Mouse (Mus musculus) forebrain, embryonic 13.5 days (tissue): ENCODE data around the gene BC035044. TPM values are rescaled to one million over a fixed set of nuclear protein-coding genes. Genes with fewer than 3 reads are reported as not detected.
A peak's percentile ranks its signal among the peaks of the same experiment; 100 is the strongest.
"Not testable (repeated sequence)": the region's sequence is repeated elsewhere in the genome, so short reads cannot be mapped to it uniquely, and the experiment has no call there.

Experiments used
- ATAC-seq: fragments of 200-750 bp; cut with Nextera tagmentation; 2 replicates; pipeline ENCODE4 v1.8.0; 2017
- H3K27ac ChIP-seq: fragments of 300-500 bp; sonication (generic); 2 replicates; pipeline ENCODE4 v1.5.1; 2015; ENCODE audit warnings: inconsistent platforms, mild to moderate bottlenecking, moderate library complexity
- H3K27me3 ChIP-seq: fragments of 300-500 bp; sonication (generic); 2 replicates; pipeline ENCODE4 v1.6.1; 2015; ENCODE audit warnings: mild to moderate bottlenecking, inconsistent platforms
- H3K36me3 ChIP-seq: fragments of 300-500 bp; sonication (generic); 2 replicates; pipeline ENCODE4 v1.6.1; 2015; ENCODE audit warnings: mild to moderate bottlenecking, inconsistent platforms; ENCODE audit not compliant: poor library complexity, severe bottlenecking
- H3K4me1 ChIP-seq: fragments of 300-500 bp; sonication (generic); 2 replicates; pipeline ENCODE4 v1.6.1; 2015; ENCODE audit warnings: inconsistent platforms
- H3K4me2 ChIP-seq: fragments of 300-500 bp; sonication (generic); 2 replicates; pipeline ENCODE4 v1.6.1; 2015; ENCODE audit warnings: inconsistent platforms, mild to moderate bottlenecking, moderate library complexity
- H3K4me3 ChIP-seq: fragments of 300-500 bp; sonication (generic); 2 replicates; pipeline ENCODE4 v1.5.1; 2015; ENCODE audit warnings: mild to moderate bottlenecking, inconsistent platforms
- H3K9ac ChIP-seq: fragments of 300-500 bp; sonication (generic); 2 replicates; pipeline ENCODE4 v1.6.1; 2015; ENCODE audit warnings: mild to moderate bottlenecking, inconsistent platforms
- H3K9me3 ChIP-seq: fragments of 300-500 bp; sonication (generic); replicated peaks from 2 replicates; pipeline ENCODE4 v1.6.1; 2016; ENCODE audit warnings: inconsistent platforms
- WGBS: fragments of 180-500 bp; shearing (Covaris S2); methylation state at CpG from one replicate; pipeline ENCODE4 v1.1.7; 2015; 5-methylcytosine and 5-hydroxymethylcytosine counted together
- polyA plus RNA-seq: library from polyadenylated mRNA; unstranded; fragments of >200 nt; fragmentation: Nextera tagmentation; extraction: Ambion mirVana; gene quantifications from 2 replicates; pipeline ENCODE4 v1.2.1, GENCODE M21; 2015

Gene BC035044
- polyA plus RNA-seq, 1 experiment from 2014 or later, result 0.17 TPM

- peaks cover 17% of the 10 kb centered on the region for H3K4me1 ChIP-seq
- H3K9ac ChIP-seq, result no peak overlapping the region
- 60% methylated on average over 8 of the region's 9 CpGs for WGBS
- no peak for ATAC-seq
- H3K9me3 ChIP-seq, result no peaks in the 10 kb centered on the region
- no peak overlapping the region for H3K27ac ChIP-seq
- H3K27me3 ChIP-seq, result no peaks in the 10 kb centered on the region
- H3K4me2 ChIP-seq, result no peak overlapping the region
- no peaks in the 10 kb centered on the region for H3K36me3 ChIP-seq
- H3K4me3 ChIP-seq, result no peak overlapping the region
These were observed 44.9 kb downstream of the BC035044 start for GRCm38 (mm10) chr6:128845998-128846542.

- H3K9me3 ChIP-seq, result no peaks in the 10 kb centered on the region
- no peak for ATAC-seq
- H3K27me3 ChIP-seq, result no peaks in the 10 kb centered on the region
- no peak overlapping the region for H3K27ac ChIP-seq
- no peak overlapping the region for H3K9ac ChIP-seq
- H3K4me1 ChIP-seq, result peaks cover 17% of the 10 kb centered on the region
- 28% methylated on average over 7 of the region's 7 CpGs for WGBS
- peak overlapping the region; percentile 14; the same call in 1 of the 2 replicates for H3K4me3 ChIP-seq
- no peaks in the 10 kb centered on the region for H3K36me3 ChIP-seq
- peak overlapping the region; percentile 25; the same call in 1 of the 2 replicates for H3K4me2 ChIP-seq
These were observed 45.5 kb downstream of the BC035044 start for GRCm38 (mm10) chr6:128845319-128845979.

GRCm38 (mm10) chr6:128844586-128845080, 46.3 kb downstream of the BC035044 start:
- 56% methylated on average over 5 of the region's 5 CpGs for WGBS
- Histone ChIP-seq H3K27ac (no peak overlapping the region), H3K4me1 (peaks cover 22% of the 10 kb centered on the region), H3K4me2 (peak overlapping the region; percentile 74), H3K36me3 (no peaks in the 10 kb centered on the region), H3K9ac (0 out of 2 replicates have a peak overlapping the region, but pooled peaks have one; percentile 78), H3K4me3 (no peak overlapping the region), H3K27me3 (no peaks in the 10 kb centered on the region), H3K9me3 (no peaks in the 10 kb centered on the region)
- no peak for ATAC-seq

- H3K36me3 ChIP-seq, result no peaks in the 10 kb centered on the region
- no peak for ATAC-seq
- H3K27me3 ChIP-seq, result no peaks in the 10 kb centered on the region
- peaks cover 24% of the 10 kb centered on the region for H3K4me1 ChIP-seq
- peak overlapping the region; percentile 74 for H3K4me2 ChIP-seq
- 33% methylated on average over 8 of the region's 8 CpGs for WGBS
- no peaks in the 10 kb centered on the region for H3K9me3 ChIP-seq
- H3K9ac ChIP-seq, result peak overlapping the region; percentile 78
- peak overlapping the region; percentile 75 for H3K4me3 ChIP-seq
- no peak overlapping the region for H3K27ac ChIP-seq
These were observed 46.8 kb downstream of the BC035044 start for GRCm38 (mm10) chr6:128844131-128844530.

GRCm38 (mm10) chr6:128843479-128843992, 47.4 kb downstream of the BC035044 start:
- Histone ChIP-seq H3K4me3 (peak overlapping the region; percentile 75), H3K9me3 (no peaks in the 10 kb centered on the region), H3K9ac (peak overlapping the region; percentile 78), H3K4me1 (peaks cover 24% of the 10 kb centered on the region), H3K4me2 (peak overlapping the region; percentile 74), H3K27me3 (no peaks in the 10 kb centered on the region), H3K36me3 (no peaks in the 10 kb centered on the region), H3K27ac (peak overlapping the region; percentile 91)
- peak; percentile 53 for ATAC-seq
- WGBS, result under 1% methylated on average over 22 of the region's 22 CpGs

GRCm38 (mm10) chr6:128842945-128843478, 47.9 kb downstream of the BC035044 start:
- peak; percentile 82 for ATAC-seq
- under 1% methylated on average over 44 of the region's 44 CpGs for WGBS

GRCm38 (mm10) chr6:128842356-128842944, 48.5 kb downstream of the BC035044 start:
- Histone ChIP-seq H3K9me3 (no peaks in the 10 kb centered on the region), H3K27ac (peak overlapping the region; percentile 91), H3K36me3 (no peaks in the 10 kb centered on the region), H3K4me1 (peaks cover 25% of the 10 kb centered on the region), H3K4me3 (peak overlapping the region; percentile 75), H3K4me2 (peak overlapping the region; percentile 74), H3K27me3 (no peaks in the 10 kb centered on the region), H3K9ac (peak overlapping the region; percentile 78)
- under 1% methylated on average over 20 of the region's 20 CpGs for WGBS
- no peak for ATAC-seq

More at GRCm38 (mm10) chr6:128842945-128843478, 47.9 kb downstream of the BC035044 start:
- Histone ChIP-seq H3K36me3 (no peaks in the 10 kb centered on the region), H3K27me3 (no peaks in the 10 kb centered on the region), H3K4me3 (peak overlapping the region; percentile 75), H3K4me2 (peak overlapping the region; percentile 74), H3K9ac (peak overlapping the region; percentile 78), H3K27ac (peak overlapping the region; percentile 91), H3K9me3 (no peaks in the 10 kb centered on the region), H3K4me1 (peaks cover 24% of the 10 kb centered on the region)

- WGBS, result 38% methylated on average over 4 of the region's 4 CpGs
- Histone ChIP-seq H3K27me3 (no peaks in the 10 kb centered on the region), H3K4me1 (peaks cover 31% of the 10 kb centered on the region), H3K4me3 (peak overlapping the region; percentile 75), H3K27ac (no peak overlapping the region), H3K36me3 (no peaks in the 10 kb centered on the region), H3K9me3 (no peaks in the 10 kb centered on the region), H3K4me2 (peak overlapping the region; percentile 74), H3K9ac (peak overlapping the region; percentile 78; the same call in 1 of the 2 replicates)
- ATAC-seq, result no peak
These were observed 49.4 kb downstream of the BC035044 start for GRCm38 (mm10) chr6:128841327-128842089.

GRCm38 (mm10) chr6:128840669-128841068, 50.3 kb downstream of the BC035044 start:
- ATAC-seq, H3K4me3 ChIP-seq, H3K27me3 ChIP-seq, H3K9me3 ChIP-seq, H3K27ac ChIP-seq, H3K9ac ChIP-seq, H3K4me2 ChIP-seq, H3K36me3 ChIP-seq: not testable (repeated sequence)
- peaks cover 31% of the 10 kb centered on the region for H3K4me1 ChIP-seq
- 82% methylated on average over 3 of the region's 3 CpGs for WGBS

GRCm38 (mm10) chr6:128839921-128840320, 51.0 kb downstream of the BC035044 start:
- Histone ChIP-seq H3K9me3 (no peaks in the 10 kb centered on the region), H3K4me3 (peak overlapping the region; percentile 79), H3K36me3 (no peaks in the 10 kb centered on the region), H3K4me1 (peaks cover 31% of the 10 kb centered on the region), H3K9ac (no peak overlapping the region), H3K4me2 (peak overlapping the region; percentile 65), H3K27ac (no peak overlapping the region), H3K27me3 (no peaks in the 10 kb centered on the region)
- ATAC-seq, result no peak
- 80% methylated on average over 7 of the region's 7 CpGs for WGBS

- Histone ChIP-seq H3K9me3 (no peaks in the 10 kb centered on the region), H3K9ac (peak overlapping the region; percentile 62), H3K36me3 (no peaks in the 10 kb centered on the region), H3K4me2 (peak overlapping the region; percentile 65), H3K4me3 (peak overlapping the region; percentile 79), H3K27ac (peak overlapping the region; percentile 74), H3K27me3 (no peaks in the 10 kb centered on the region), H3K4me1 (peaks cover 27% of the 10 kb centered on the region)
- peak; percentile 4 for ATAC-seq
- under 1% methylated on average over 17 of the region's 17 CpGs for WGBS
These were observed 51.6 kb downstream of the BC035044 start for GRCm38 (mm10) chr6:128839266-128839771.
